Mouse (Mus musculus) neural tube, embryonic 14.5 days (tissue): ENCODE measurements around the gene Mcee. TPM values are rescaled to one million over a fixed set of nuclear protein-coding genes. Genes with fewer than 3 reads are reported as not detected.
A peak's percentile ranks its signal among the peaks of the same experiment; 100 is the strongest.

Experiments
- ATAC-seq: fragments of 200-750 bp; cut with Nextera tagmentation; 2 replicates; pipeline ENCODE4 v1.8.0; 2017; ENCODE audit warnings: low read depth, mild to moderate bottlenecking, moderate TSS enrichment, moderate library complexity
- H3K27ac ChIP-seq: fragments of 300-500 bp; sonication (generic); 2 replicates; pipeline ENCODE4 v1.5.1; 2014; ENCODE audit warnings: low read depth, mild to moderate bottlenecking, control low read depth, low read length, moderate library complexity, mixed read lengths
- H3K27me3 ChIP-seq: fragments of 300-500 bp; sonication (generic); 2 replicates; pipeline ENCODE4 v1.6.1; 2014; ENCODE audit warnings: low read length; ENCODE audit not compliant: control insufficient read depth, insufficient read depth
- H3K36me3 ChIP-seq: fragments of 300-500 bp; sonication (generic); 2 replicates; pipeline ENCODE4 v1.6.1; 2014; ENCODE audit warnings: low read length, mixed read lengths; ENCODE audit not compliant: control insufficient read depth, insufficient read depth
- H3K4me1 ChIP-seq: fragments of 300-500 bp; sonication (generic); 2 replicates; pipeline ENCODE4 v1.6.1; 2014; ENCODE audit warnings: low read length; ENCODE audit not compliant: control insufficient read depth, insufficient read depth
- H3K4me2 ChIP-seq: fragments of 300-500 bp; sonication (generic); 2 replicates; pipeline ENCODE4 v1.6.1; 2014; ENCODE audit warnings: mild to moderate bottlenecking, low read depth, low read length, control low read depth
- H3K4me3 ChIP-seq: fragments of 300-500 bp; sonication (generic); 2 replicates; pipeline ENCODE4 v1.5.1; 2014; ENCODE audit warnings: low read depth, low read length, control low read depth, mixed read lengths
- H3K9ac ChIP-seq: fragments of 300-500 bp; sonication (generic); replicated peaks from 2 replicates; pipeline ENCODE4 v1.6.1; 2014; ENCODE audit warnings: low read depth, mild to moderate bottlenecking, control low read depth, low read length, mixed read lengths
- H3K9me3 ChIP-seq: fragments of 300-500 bp; sonication (generic); 2 replicates; pipeline ENCODE4 v1.6.1; 2016; ENCODE audit warnings: low read length; ENCODE audit not compliant: control insufficient read depth
- WGBS: fragments of 180-500 bp; shearing (Covaris S2); extraction: QIAGEN DNeasy Blood & Tissue Kit; methylation state at CpG from one replicate; pipeline ENCODE4 v1.1.7; 2014; 5-methylcytosine and 5-hydroxymethylcytosine counted together
- polyA plus RNA-seq: library from polyadenylated mRNA; unstranded; fragments of >200 nt; fragmentation: Nextera tagmentation; extraction: Ambion mirVana; gene quantifications from 2 replicates; pipeline ENCODE4 v1.2.1, GENCODE M21; 2014

The Mcee gene
- polyA plus RNA-seq, 1 experiment from 2014 or later: 44.8 TPM

DNA sequence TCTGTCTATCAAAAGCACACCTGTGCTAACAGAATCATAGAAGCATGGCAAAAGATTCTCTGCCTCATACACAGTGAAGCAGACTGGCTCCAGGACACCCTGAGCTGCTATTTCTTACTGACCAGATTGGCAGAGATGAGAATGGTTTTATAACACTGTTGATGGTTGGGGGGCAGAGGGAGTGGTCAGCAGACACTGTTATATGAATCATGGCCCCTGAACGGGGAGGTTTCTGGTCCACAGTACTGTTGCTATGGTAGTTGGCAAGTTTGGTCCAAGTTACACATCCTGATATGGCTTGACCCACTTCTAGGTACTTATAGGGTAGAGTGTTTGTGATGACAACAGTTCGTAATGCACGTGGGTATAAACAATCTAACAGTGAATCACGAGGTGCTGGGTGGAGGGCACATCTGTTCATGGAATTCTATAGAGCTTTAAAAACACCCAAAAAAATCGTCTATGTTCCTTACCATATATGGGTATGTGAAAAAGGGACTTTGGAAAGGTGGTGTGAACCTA, 59.5 kb downstream of the Mcee start:
- WGBS: 81% methylated on average over 5 of the region's 5 CpGs
- ATAC-seq: peak; percentile 26; the same call in 1 of the 2 replicates
- H3K27me3 ChIP-seq: no peaks in the 10 kb centered on the region
- H3K9me3 ChIP-seq: no peaks in the 10 kb centered on the region
- H3K36me3 ChIP-seq: no peaks in the 10 kb centered on the region
- H3K4me1 ChIP-seq: no peaks in the 10 kb centered on the region
- H3K4me3 ChIP-seq: no peak overlapping the region
- H3K27ac ChIP-seq: no peak overlapping the region
- no peak overlapping the region for H3K4me2 ChIP-seq
- no peak overlapping the region for H3K9ac ChIP-seq

- Histone ChIP-seq H3K27ac (no peak overlapping the region), H3K27me3 (no peaks in the 10 kb centered on the region), H3K36me3 (no peaks in the 10 kb centered on the region), H3K4me1 (no peaks in the 10 kb centered on the region), H3K4me3 (no peak overlapping the region), H3K9me3 (no peaks in the 10 kb centered on the region), H3K4me2 (no peak overlapping the region), H3K9ac (no peak overlapping the region)
- 71% methylated on average over 4 of the region's 4 CpGs for WGBS
- 0 out of 2 replicates have a peak, but pooled peaks have one; percentile 39 for ATAC-seq
These were observed 60.2 kb downstream of the Mcee start for GRCm38 (mm10) chr7:64452471-64453222.

GRCm38 (mm10) chr7:64456176-64456575, 63.8 kb downstream of the Mcee start:
- WGBS: 83% methylated on average over 4 of the region's 4 CpGs
- Histone ChIP-seq H3K27ac (no peak overlapping the region), H3K4me2 (no peak overlapping the region), H3K9ac (no peak overlapping the region), H3K36me3 (no peaks in the 10 kb centered on the region), H3K4me3 (no peak overlapping the region), H3K9me3 (no peaks in the 10 kb centered on the region), H3K4me1 (no peaks in the 10 kb centered on the region), H3K27me3 (no peaks in the 10 kb centered on the region)
- ATAC-seq: no peak

DNA sequence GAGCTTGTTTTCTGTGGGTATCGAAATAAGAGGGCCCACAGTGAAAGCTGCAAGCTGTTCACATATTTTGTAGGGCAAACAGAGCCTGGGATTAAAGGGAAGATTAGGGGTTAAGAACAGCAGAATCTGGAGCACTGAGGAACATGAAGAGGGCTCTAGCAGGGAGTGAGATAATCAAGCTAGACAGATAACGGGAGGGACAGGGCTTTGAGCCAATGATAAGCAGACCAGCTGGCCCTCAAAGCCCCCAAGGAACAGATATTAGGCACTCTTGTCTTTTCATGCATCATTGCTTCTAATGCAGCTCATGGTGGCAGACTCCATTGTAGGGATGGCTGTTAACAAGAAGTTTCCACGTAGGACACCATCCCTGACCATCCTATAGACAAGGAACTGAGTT, 64.3 kb downstream of the Mcee start:
- no peak overlapping the region for H3K9ac ChIP-seq
- no peak overlapping the region for H3K4me3 ChIP-seq
- H3K27me3 ChIP-seq: no peaks in the 10 kb centered on the region
- no peak overlapping the region for H3K27ac ChIP-seq
- no peak for ATAC-seq
- H3K36me3 ChIP-seq: no peaks in the 10 kb centered on the region
- H3K4me2 ChIP-seq: no peak overlapping the region
- no peaks in the 10 kb centered on the region for H3K9me3 ChIP-seq
- 74% methylated on average over 3 of the region's 3 CpGs for WGBS
- H3K4me1 ChIP-seq: no peaks in the 10 kb centered on the region

- no peaks in the 10 kb centered on the region for H3K36me3 ChIP-seq
- no peaks in the 10 kb centered on the region for H3K9me3 ChIP-seq
- WGBS: 91% methylated on average over 2 of the region's 2 CpGs
- no peak overlapping the region for H3K9ac ChIP-seq
- no peak overlapping the region for H3K4me3 ChIP-seq
- no peak overlapping the region for H3K4me2 ChIP-seq
- no peak overlapping the region for H3K27ac ChIP-seq
- no peaks in the 10 kb centered on the region for H3K27me3 ChIP-seq
- no peaks in the 10 kb centered on the region for H3K4me1 ChIP-seq
- ATAC-seq: no peak
These were observed 65.4 kb downstream of the Mcee start for GRCm38 (mm10) chr7:64457811-64458210.

Other genes starting within 250 kb of the Mcee start
- 0.11 and 0.59 TPM in 2 replicates for gene Trpm1, start 238.8 kb upstream of the Mcee start, polyA plus RNA-seq
- 17.7 and 20.7 TPM in 2 replicates for gene Mtmr10, start 105.0 kb upstream of the Mcee start, polyA plus RNA-seq
- gene Fan1, start 18.5 kb upstream of the Mcee start, polyA plus RNA-seq: 6.4 and 6.5 TPM in 2 replicates
- gene Mphosph10, start 339 bp upstream of the Mcee start, polyA plus RNA-seq: 22.9 and 29.3 TPM in 2 replicates
- gene Apba2, start 109.1 kb downstream of the Mcee start, polyA plus RNA-seq: 166 and 171 TPM in 2 replicates